Mouse (Mus musculus): ENCODE results near the gene Adam30.

DNA sequence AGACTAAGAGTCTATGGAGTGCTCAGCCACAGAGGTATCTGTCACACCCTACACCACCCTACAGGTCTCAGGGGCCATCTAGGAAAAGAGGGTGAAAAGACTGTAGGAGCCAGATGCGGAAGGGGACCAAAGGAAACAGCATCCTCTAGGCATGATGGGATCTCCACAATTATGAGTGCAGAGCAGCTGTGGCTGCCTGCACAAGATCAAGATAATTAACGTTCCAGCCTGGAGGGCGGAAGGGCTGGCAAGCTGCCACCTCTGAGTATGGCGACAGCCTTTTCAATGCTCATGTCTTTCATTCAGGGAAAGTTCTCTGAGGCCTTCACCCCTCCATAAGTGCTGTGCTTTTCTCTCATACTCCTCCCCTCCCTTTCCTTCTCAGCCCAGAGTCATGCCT lies 1.1 kb upstream of the Adam30 start:
- TF ChIP-seq CTCF (IDR thresholded peaks at IDR 0.05; ENCODE audit: low read depth) (no peak), EP300 (IDR thresholded peaks at IDR 0.05; ENCODE audit: low read depth) (no peak)
